Mouse (Mus musculus) spleen, postnatal 4 days (tissue): ENCODE data around the gene Tmem150c.

Experiments
- DNase-seq, 2 experiments: peaks; one replicate each; pipeline ENCODE4 v3.0.0; 2022; ENCODE audit warnings: low spot score in 2 of 2

Gene Tmem150c

DNA sequence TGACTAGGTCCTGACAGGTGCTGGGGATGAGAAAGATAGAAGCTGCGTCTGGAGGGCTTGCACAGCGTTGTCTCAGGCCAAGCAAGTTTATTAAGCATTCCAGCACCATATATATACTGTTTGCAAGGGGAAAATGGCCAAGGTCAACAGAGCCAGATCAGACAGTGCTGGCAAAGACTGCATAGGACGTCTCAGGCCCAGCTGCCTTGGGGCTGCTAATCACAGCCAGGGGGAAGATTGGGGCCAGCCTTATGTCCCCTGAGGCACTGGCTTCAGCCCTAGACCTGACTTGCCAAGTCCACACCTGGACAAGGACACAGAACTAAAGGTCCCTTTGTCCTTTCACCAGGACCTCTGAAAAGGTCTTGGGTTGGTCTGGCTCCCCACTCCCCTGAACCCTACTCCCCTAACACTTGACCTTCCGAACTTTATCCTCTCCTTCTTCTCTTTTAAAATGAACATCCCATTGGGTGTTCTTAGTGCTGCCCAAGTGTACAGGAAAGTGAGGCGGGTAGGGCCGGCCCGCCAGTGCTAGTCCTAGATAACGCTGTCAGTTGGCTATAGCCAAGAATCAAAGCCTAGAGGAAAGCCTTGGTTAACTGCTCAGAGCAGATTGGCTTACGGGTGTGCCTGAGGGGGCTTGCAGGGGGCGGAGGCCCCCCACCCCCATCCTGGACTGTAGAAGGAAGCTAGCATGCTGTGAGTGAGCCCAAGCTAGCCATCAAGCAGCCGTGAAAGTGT, 104.6 kb downstream of the Tmem150c start:
- no peak for DNase-seq

GRCm38 (mm10) chr5:100052728-100053127, 106.9 kb downstream of the Tmem150c start:
- DNase-seq = no peak

DNA sequence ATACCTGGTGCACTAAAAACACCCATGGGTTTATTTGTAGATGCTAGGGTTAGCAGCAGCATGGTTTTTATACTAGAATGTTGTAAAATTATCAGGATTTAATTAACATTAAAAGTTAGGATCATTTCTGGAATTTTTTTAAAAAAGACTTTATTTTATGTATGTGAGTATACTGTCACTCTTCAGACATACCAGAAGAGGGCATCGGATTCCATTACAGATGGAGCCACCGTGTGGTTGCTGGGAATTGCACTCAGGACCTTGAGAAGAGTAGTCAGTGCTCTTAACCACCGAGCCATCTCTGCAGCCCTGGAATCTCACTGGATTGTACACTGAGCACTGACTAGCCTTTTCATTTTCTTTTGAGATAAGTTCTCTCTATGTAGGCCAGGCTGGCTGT, 109.7 kb downstream of the Tmem150c start:
- no peak for DNase-seq

DNA sequence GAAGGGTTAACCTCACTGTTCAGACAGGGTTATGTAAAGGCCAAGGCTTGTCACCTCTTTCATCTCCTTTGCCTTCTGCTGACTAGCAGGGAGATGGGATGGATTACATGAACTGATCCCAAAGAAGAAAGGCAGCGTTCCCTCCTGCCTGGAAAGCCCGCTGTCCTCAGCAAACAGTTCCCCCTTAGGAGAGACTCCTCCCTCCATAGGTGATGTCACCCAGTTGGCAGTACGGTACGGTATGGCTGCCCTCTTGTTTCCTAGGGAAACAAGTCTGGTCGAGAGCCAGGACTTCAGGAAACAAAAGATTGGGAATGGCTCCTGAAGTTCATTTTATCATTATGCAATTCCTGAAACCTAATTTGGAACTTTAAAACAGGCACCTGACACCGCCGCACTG, 111.7 kb downstream of the Tmem150c start:
- DNase-seq = no peak

DNA sequence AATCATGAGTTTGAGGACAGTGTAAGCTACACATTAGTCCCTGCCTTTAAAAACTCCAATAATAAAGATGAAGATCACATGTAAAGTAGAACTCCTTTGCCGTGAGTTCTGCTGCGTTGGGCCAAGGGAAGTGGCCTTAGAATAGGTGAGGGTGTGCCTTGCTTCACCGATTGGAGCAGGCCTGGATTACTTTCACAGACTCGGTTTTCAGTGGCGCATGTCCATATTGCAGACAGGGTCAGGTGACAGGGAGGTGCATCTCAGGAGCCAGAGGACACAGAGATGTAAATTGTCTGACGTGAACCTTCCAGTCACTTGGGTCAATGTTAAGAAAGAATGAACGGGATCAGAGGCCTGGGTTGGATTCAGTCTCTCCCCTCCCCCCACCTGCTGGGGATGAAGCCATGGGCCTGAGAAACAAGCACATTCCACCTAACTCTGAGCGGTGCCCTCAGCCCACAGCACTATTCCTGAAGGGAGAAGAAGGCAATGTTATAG, 112.4 kb downstream of the Tmem150c start:
- DNase-seq = no peak

GRCm38 (mm10) chr5:100046096-100046495, 113.5 kb downstream of the Tmem150c start:
- DNase-seq = no peak

DNA sequence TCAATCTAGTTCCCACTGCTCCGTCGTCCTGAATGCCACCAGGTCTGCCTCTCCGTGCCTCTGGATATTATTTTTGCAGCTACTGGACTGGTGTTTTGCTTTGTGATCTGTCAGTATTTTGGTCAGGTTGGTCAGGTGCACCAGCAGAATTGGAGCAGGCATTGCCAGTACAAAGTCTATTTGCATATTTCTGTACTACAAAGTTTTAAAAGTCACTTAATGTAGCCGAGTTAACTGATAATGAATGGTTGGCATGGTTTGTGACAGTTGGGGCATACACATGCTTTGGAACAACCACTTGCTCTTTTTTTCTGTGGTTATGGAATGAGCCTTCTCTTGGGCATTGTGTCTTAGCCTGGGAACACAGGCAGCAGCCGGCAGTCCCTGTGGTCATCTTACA, 115.0 kb downstream of the Tmem150c start:
- no peak for DNase-seq

GRCm38 (mm10) chr5:100044030-100044429, 115.6 kb downstream of the Tmem150c start:
- no peak for DNase-seq

DNA sequence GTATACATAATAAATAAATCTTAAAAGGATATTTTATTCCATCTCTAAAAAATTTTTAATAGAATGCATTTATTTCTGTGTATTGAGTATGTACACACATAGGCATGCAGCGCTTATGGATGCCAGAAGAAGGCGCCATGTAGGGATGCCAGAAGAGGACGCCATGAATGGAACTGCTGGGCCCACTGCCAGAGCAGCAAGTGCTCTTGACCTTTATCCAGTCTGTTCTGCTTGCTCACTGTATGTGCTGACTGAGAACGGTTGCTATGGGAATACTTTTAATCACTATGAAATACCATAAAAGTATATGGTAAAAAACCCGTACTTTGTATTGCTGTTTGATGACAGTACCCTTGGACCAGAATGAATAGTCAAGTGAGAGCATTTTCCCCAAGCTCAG, 116.2 kb downstream of the Tmem150c start:
- DNase-seq = no peak

DNA sequence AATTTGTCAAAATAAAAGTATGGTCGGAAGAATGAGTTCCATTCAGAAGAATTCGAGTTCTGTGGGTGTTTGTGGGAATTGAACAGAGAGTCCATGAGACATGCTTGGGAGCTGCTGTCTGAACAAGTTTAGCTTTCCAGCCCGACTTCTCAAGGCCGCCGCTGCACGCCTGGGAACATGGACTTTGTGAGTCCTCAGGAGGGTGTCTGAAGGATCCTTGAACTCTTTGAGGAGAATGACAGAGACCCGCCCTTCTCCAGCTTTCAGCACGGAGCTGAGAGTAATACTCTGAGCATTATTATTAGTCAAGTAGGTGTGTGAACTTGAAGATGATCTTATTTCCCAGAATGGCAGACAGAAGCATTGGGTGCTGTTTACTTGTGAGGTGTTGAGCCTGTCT, 117.1 kb downstream of the Tmem150c start:
- DNase-seq = no peak

- no peak for DNase-seq
These were observed 118.3 kb downstream of the Tmem150c start for GRCm38 (mm10) chr5:100041272-100041671.

GRCm38 (mm10) chr5:100040281-100040784, 119.3 kb downstream of the Tmem150c start:
- peak; percentile 38 to 72 for DNase-seq

- peak; percentile 93 to 96 for DNase-seq
These were observed 119.9 kb downstream of the Tmem150c start, which contains the start of the genes Hnrnpdl and Enoph1 for GRCm38 (mm10) chr5:100039602-100040142. Gene Hnrnpdl (minus strand): TSS chr5:100039664. Gene Enoph1 (plus strand): TSS chr5:100039985.

GRCm38 (mm10) chr5:100038714-100039601, 120.7 kb downstream of the Tmem150c start:
- DNase-seq = peak; percentile 98 to 100

GRCm38 (mm10) chr5:100037965-100038713, 121.5 kb downstream of the Tmem150c start:
- DNase-seq = peak; percentile 90 to 96

DNA sequence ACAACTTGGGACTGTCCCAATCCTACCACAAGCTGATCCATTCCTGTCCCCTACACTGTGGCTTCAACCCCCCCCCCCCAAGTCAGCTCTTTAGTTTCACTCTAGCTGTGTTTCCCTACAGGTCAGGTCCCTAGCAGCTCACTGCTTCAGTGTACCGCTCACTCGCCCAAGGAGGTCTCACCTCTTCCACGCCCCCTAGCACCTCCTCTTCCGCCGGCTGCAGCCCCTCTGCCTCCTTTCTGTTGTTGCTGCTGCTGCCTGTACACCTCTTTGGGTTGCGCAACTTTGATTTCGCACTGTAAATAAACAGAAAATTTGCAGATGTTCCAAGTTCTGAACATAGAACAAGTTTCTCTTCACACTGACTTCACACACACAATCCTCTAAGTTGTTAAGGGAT, 122.9 kb downstream of the Tmem150c start:
- no peak for DNase-seq

DNA sequence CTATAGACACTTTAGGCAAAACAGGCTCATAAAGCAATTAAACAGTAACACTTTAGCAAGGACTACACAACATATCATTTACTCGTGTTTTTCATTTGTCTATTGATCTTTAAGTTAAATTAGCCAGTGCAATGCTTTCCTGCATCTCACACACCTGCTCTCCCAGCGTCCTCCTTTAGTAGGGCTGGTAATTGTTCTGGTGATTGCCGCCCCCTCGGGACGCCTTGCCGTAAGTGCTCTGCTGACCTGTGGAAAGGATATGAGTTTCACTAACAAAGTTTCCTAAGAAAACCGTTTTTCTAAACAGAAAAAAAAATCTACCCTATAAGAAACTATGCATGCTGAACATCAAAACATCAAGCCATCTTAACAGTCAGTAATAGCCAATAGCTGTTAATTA, 123.7 kb downstream of the Tmem150c start:
- DNase-seq = no peak

DNA sequence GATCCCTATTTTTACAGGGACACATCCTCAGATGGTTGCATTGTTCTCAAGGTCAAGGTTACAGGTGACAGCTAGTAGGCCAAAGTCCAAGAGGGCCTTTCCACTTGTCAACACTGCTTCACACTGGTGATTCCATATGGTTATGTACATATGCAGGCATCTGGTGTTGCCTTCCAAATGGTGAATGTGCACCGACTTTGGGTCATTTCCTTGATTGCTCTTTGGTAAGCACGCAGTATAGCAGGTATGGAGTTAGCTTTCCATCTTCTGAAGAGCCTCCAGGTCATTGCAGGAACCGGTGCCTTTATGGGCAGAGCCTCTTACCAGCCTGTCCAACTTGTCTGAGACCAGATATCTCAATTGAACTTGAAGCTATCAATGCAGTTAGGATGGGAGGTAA, 127.0 kb downstream of the Tmem150c start:
- DNase-seq = no peak

DNA sequence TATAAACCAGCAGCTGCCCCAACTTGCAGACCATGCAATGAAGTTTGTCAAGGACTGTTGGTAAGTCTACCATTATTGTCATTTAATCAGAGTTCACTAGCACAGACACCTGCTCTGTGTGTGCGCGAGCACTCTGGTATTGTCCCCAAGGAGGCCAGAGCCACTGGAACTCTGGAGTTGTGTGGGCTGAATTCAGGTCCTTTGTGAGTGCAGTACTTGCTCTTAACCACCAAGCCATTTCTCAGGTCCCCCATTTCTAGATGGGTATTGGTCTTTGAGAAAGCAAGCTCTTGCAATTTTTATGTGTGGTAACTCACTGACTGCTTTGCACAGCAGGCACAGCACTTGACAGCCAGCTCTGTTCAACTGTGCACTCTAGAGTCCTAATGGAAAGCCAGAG, 127.5 kb downstream of the Tmem150c start:
- DNase-seq = no peak

DNA sequence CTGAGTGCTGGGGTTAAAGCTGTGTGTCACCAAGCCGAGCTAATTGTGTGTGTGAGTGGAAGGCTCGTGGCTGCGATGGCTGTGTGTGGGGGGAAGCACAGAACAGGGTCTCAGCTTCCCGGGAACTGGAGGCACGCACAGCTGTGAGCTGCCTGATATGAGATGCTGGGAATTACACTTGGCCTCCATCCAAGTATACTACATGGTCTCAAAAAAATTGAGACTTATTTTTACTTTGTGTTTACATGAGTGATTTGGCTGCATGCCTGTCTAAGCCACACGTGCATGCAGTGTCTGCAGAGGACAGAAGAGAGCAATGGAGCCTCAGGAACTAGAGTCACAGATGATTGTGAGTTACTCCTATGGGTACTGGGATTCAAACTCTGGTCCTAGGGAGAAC, 129.5 kb downstream of the Tmem150c start:
- no peak for DNase-seq
